Mouse (Mus musculus): ENCODE results near the gene Ube2q2. TPM values are rescaled to one million over a fixed set of nuclear protein-coding genes. Genes with fewer than 3 reads are reported as not detected.
"Not testable (repeated sequence)": the region's sequence is repeated elsewhere in the genome, so short reads cannot be mapped to it uniquely, and the experiment has no call there.

Gene Ube2q2
- polyA plus RNA-seq, 1 experiment from 2014 or later: 17.0 TPM

- Histone ChIP-seq H3K27ac (ENCODE audit: low read depth, low read length) (no peak overlapping the region), H3K4me1 (replicated peaks; ENCODE audit: control insufficient read depth, insufficient read depth, low read length) (no peaks in the 10 kb centered on the region), H3K9me3 (ENCODE audit: control insufficient read depth) (no peaks in the 10 kb centered on the region), H3K4me3 (ENCODE audit: low read depth, low read length) (no peak overlapping the region), H3K27me3 (replicated peaks; ENCODE audit: control insufficient read depth, insufficient read depth, low read length) (no peaks in the 10 kb centered on the region), H3K4me2 (replicated peaks; ENCODE audit: low read depth) (no peak overlapping the region), H3K36me3 (ENCODE audit: control insufficient read depth, insufficient read depth) (no peaks in the 10 kb centered on the region), H3K9ac (ENCODE audit: low read depth, low read length) (no peak overlapping the region)
- no peak for ATAC-seq
- 67% methylated on average over 6 of the region's 6 CpGs for WGBS
- TF ChIP-seq CTCF (IDR thresholded peaks at IDR 0.05; ENCODE audit: low read depth): peak; percentile 70
Measured at GRCm38 (mm10) chr9:55231544-55231943, 82.9 kb downstream of the Ube2q2 start.

- no peak overlapping the region for H3K4me2 ChIP-seq (replicated peaks; ENCODE audit: low read depth)
- no peak for ATAC-seq
- H3K27me3 ChIP-seq (replicated peaks; ENCODE audit: control insufficient read depth, insufficient read depth, low read length): no peaks in the 10 kb centered on the region
- H3K9me3 ChIP-seq (ENCODE audit: control insufficient read depth): no peaks in the 10 kb centered on the region
- no peak overlapping the region for H3K9ac ChIP-seq (ENCODE audit: low read depth, low read length)
- no peak for TF ChIP-seq CTCF (IDR thresholded peaks at IDR 0.05; ENCODE audit: low read depth)
- no peak overlapping the region for H3K4me3 ChIP-seq (ENCODE audit: low read depth, low read length)
- WGBS: 87% methylated on average over 5 of the region's 5 CpGs
- H3K4me1 ChIP-seq (replicated peaks; ENCODE audit: control insufficient read depth, insufficient read depth, low read length): no peaks in the 10 kb centered on the region
- no peak overlapping the region for H3K27ac ChIP-seq (ENCODE audit: low read depth, low read length)
- H3K36me3 ChIP-seq (ENCODE audit: control insufficient read depth, insufficient read depth): no peaks in the 10 kb centered on the region
Measured at GRCm38 (mm10) chr9:55232110-55232509, 83.5 kb downstream of the Ube2q2 start.

- peak; percentile 23; the same call in 1 of the 2 replicates for ATAC-seq
- H3K36me3 ChIP-seq (ENCODE audit: control insufficient read depth, insufficient read depth): no peaks in the 10 kb centered on the region
- H3K9ac ChIP-seq (ENCODE audit: low read depth, low read length): no peak overlapping the region
- no peaks in the 10 kb centered on the region for H3K9me3 ChIP-seq (ENCODE audit: control insufficient read depth)
- no peaks in the 10 kb centered on the region for H3K4me1 ChIP-seq (replicated peaks; ENCODE audit: control insufficient read depth, insufficient read depth, low read length)
- H3K4me3 ChIP-seq (ENCODE audit: low read depth, low read length): no peak overlapping the region
- 79% methylated on average over 7 of the region's 7 CpGs for WGBS
- no peaks in the 10 kb centered on the region for H3K27me3 ChIP-seq (replicated peaks; ENCODE audit: control insufficient read depth, insufficient read depth, low read length)
- TF ChIP-seq CTCF (IDR thresholded peaks at IDR 0.05; ENCODE audit: low read depth): no peak
- H3K4me2 ChIP-seq (replicated peaks; ENCODE audit: low read depth): peak overlapping the region; percentile 27; the same call in 1 of the 2 replicates
- H3K27ac ChIP-seq (ENCODE audit: low read depth, low read length): no peak overlapping the region
Measured at GRCm38 (mm10) chr9:55232586-55232985, 83.9 kb downstream of the Ube2q2 start.

GRCm38 (mm10) chr9:55233076-55233475 is 84.4 kb downstream of the Ube2q2 start:
- H3K9ac ChIP-seq (ENCODE audit: low read depth, low read length); H3K36me3 ChIP-seq (ENCODE audit: control insufficient read depth, insufficient read depth); H3K4me1 ChIP-seq (replicated peaks; ENCODE audit: control insufficient read depth, insufficient read depth, low read length); H3K27ac ChIP-seq (ENCODE audit: low read depth, low read length); H3K4me3 ChIP-seq (ENCODE audit: low read depth, low read length); H3K9me3 ChIP-seq (ENCODE audit: control insufficient read depth); H3K27me3 ChIP-seq (replicated peaks; ENCODE audit: control insufficient read depth, insufficient read depth, low read length): not testable (repeated sequence)
- peak overlapping the region; percentile 27 for H3K4me2 ChIP-seq (replicated peaks; ENCODE audit: low read depth)
- peak; percentile 18; the same call in 1 of the 2 replicates for ATAC-seq
- WGBS: 42% methylated on average over 11 of the region's 11 CpGs

GRCm38 (mm10) chr9:55236235-55237165 is 87.8 kb downstream of the Ube2q2 start:
- Histone ChIP-seq H3K4me2 (replicated peaks; ENCODE audit: low read depth) (no peak overlapping the region), H3K27me3 (replicated peaks; ENCODE audit: control insufficient read depth, insufficient read depth, low read length) (no peaks in the 10 kb centered on the region), H3K27ac (ENCODE audit: low read depth, low read length) (no peak overlapping the region), H3K9me3 (ENCODE audit: control insufficient read depth) (no peaks in the 10 kb centered on the region), H3K36me3 (ENCODE audit: control insufficient read depth, insufficient read depth) (no peaks in the 10 kb centered on the region), H3K4me1 (replicated peaks; ENCODE audit: control insufficient read depth, insufficient read depth, low read length) (no peaks in the 10 kb centered on the region), H3K9ac (ENCODE audit: low read depth, low read length) (no peak overlapping the region), H3K4me3 (ENCODE audit: low read depth, low read length) (no peak overlapping the region)
- WGBS: 55% methylated on average over 13 of the region's 13 CpGs
- ATAC-seq: no peak
- no peak for TF ChIP-seq CTCF (IDR thresholded peaks at IDR 0.05; ENCODE audit: low read depth)

- H3K4me2 ChIP-seq (replicated peaks; ENCODE audit: low read depth): no peak overlapping the region
- H3K36me3 ChIP-seq (ENCODE audit: control insufficient read depth, insufficient read depth): no peaks in the 10 kb centered on the region
- WGBS: 82% methylated on average over 5 of the region's 5 CpGs
- no peaks in the 10 kb centered on the region for H3K27me3 ChIP-seq (replicated peaks; ENCODE audit: control insufficient read depth, insufficient read depth, low read length)
- no peaks in the 10 kb centered on the region for H3K4me1 ChIP-seq (replicated peaks; ENCODE audit: control insufficient read depth, insufficient read depth, low read length)
- H3K9ac ChIP-seq (ENCODE audit: low read depth, low read length): no peak overlapping the region
- no peak for TF ChIP-seq CTCF (IDR thresholded peaks at IDR 0.05; ENCODE audit: low read depth)
- ATAC-seq: no peak
- H3K4me3 ChIP-seq (ENCODE audit: low read depth, low read length): no peak overlapping the region
- no peaks in the 10 kb centered on the region for H3K9me3 ChIP-seq (ENCODE audit: control insufficient read depth)
- no peak overlapping the region for H3K27ac ChIP-seq (ENCODE audit: low read depth, low read length)
Measured at GRCm38 (mm10) chr9:55240852-55241251, 92.2 kb downstream of the Ube2q2 start.
